Mouse (Mus musculus) gastrocnemius, adult 8-10 months (tissue): ENCODE measurements around the gene Pkd1. TPM values are rescaled to one million over a fixed set of nuclear protein-coding genes. Genes with fewer than 3 reads are reported as not detected.

ENCODE experiments used
- DNase-seq, 2 experiments: peaks; one replicate each; pipeline ENCODE4 v3.0.0; 2022; ENCODE audit warnings: low spot score in 2 of 2
- total RNA-seq, 4 experiments: library from RNA; stranded (reverse); gene quantifications; 2 replicates each; pipeline ENCODE4 v1.2.4; 2022

Gene Pkd1
- total RNA-seq, 4 experiments from 2014 or later, result 14.6 to 20.4 (median 19.0) TPM

DNA sequence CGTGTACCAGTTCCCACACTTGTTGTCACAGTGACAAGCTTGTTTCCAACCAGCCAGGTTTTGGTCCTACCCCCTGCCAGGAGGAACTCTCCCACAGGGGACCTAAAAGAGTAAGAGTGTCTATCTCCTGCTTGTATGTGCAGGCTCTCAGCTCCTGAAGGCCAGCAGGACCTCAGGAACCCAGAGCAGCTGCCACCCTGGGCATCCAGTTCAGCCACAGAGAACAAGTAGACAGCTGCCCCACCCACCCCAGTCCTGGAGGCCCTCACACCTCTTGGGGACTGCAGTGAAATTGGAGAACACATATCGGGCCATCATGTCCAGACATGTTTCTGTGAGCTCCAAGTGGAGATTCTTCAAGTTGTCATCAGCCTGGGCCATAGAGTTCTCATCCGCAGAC lies 54.9 kb downstream of the Pkd1 start:
- no peak for DNase-seq

DNA sequence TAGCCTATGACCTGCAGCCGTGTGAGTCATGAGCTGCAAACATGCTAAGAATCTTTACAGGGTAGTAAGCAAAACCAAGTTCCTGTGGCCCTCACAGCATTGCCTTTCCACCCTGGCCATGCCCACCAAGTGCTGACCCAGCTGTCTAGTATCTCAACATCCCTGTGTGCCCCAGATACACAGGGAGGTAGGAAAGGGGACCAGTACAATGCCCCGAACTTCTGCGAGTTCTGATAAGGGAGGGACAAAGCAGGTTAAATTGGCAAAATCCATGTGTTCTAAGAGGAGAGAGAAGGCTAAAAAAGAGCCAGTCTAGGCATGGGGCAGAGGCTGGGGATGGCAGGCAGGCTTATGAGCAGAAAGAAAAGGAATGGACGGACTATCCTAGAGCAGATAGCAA lies 58.7 kb downstream of the Pkd1 start:
- DNase-seq, result no peak

- no peak for DNase-seq
Measured at GRCm38 (mm10) chr17:24608874-24609273, 59.2 kb downstream of the Pkd1 start.

DNA sequence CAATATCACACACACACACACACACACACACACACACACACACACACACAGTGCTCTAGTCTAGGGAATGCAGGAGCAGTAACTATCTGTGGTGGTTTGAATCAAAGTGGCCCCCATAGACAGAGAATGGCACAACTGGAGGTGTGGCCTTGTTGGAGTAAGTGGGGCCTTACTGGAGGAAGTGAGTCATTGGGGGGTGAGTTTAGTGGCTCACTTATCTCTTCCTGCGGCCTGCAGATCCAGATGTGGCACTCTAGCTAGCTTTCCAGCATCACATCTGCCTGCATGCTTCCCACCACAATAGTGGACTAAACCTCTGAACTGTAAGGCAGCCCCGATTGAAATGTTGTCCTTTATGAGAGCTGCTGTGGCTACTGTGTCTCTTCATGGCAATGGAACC lies 61.1 kb downstream of the Pkd1 start:
- DNase-seq, result no peak

DNA sequence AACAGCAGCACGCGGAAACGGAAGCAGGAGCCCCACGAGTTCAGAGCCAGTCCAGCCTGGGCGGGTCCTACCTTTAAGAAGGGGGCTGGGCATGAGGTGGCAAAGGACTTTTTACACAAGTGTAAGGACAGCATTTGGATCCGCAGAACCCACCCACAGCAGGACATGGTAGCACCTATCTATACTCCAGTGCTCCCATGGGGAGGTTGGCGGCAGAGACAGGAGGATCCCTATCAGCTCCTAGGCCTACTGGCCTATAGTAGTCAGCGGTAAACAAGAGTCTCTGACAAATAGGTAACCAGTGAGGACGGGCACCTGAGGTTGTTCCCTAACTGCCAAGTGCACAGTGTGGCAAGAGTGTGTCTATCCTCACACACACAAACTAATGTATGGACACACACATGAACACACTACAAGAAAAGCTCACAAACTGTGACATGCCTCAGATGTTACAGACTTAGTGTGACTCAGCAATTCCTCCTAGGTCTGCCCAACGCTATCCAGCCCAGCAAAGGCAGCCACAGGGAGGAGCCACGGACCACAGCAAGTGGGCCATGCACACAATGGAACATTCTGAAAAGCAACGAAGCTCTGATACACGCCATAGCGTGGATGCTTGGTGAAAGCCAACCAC lies 68.0 kb downstream of the Pkd1 start:
- DNase-seq, result no peak

DNA sequence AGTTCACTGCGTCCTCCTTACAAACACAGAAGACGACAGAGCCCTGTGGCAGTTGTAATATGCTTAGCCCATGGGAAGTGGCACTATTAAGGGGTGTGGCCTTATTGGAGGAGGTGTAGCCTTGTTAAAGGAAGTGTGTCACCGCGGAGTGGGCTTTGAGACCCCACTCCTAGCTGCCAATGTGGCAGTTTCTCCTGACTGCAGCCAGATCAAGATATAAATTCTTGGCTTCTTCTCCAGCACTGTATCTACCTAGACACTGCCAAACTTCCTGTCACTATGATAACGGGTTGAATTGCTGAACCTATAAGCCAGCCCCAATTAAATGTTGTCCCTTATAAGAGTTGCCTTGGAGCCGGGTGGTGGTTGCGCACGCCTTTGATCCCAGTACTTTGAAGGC lies 75.8 kb downstream of the Pkd1 start:
- DNase-seq, result no peak

DNA sequence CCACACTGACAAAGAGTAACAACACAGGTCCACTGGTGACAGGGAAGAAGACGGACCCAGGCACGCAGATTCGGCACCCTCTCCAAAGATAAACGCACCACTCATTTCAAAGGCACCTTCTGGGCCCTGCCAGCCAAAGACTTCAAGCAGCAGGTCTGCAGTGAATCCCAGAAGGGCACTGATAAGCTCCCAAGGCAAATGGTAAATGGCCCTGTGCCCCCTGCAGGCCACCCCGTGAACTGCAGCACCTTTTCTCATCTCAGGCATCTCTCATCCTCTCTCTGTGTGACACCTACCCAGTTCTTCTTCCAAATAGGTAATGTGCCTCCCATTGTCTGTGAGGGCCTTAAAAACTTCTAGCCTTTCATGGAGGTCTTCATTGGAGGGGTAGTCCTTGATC lies 79.0 kb downstream of the Pkd1 start:
- peak; percentile 67 to 68 for DNase-seq

- no peak for DNase-seq
Measured at GRCm38 (mm10) chr17:24630072-24630471, 80.4 kb downstream of the Pkd1 start.

DNA sequence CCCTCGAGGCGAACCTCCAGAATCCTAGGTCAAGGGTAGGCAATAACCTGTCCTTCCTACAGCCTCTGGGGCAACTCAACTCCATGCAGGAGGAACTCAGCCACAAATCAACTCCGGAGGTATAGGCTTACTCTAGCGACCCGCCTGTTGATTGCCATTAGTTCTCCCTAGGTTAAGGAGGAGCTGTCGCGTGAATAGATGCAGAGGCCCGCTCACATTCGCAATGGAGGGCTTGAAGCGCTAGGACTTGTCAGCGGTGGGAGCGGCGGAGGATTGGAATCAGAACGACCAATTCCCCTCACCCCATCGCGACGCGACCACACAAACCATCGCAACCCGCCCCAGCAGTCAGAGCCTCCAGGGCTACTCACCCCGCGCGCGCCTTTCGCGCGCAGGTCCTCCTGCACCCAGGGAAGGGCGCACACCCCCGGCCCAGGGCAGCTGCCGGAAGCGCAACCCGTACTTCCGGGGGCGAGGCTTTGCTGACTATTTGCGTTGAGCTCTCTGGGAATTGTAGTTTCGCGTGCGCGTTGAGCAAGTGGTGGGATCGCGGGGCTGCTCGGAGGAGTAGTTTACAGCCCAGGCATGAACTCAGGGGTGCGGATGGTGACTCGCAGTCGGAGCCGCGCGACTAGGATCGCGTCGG lies 82.7 kb downstream of the Pkd1 start, which contains the start of the genes Tsc2 and Nthl1:
Tsc2 (minus strand) TSS at position 464 of the 646 bp plus-strand sequence.
Nthl1 (plus strand) TSS at position 514 of the 646 bp plus-strand sequence.
- DNase-seq, result peak; percentile 67 to 72

GRCm38 (mm10) chr17:24632813-24633449 lies 83.3 kb downstream of the Pkd1 start:
- DNase-seq, result peak; percentile 37 to 68

DNA sequence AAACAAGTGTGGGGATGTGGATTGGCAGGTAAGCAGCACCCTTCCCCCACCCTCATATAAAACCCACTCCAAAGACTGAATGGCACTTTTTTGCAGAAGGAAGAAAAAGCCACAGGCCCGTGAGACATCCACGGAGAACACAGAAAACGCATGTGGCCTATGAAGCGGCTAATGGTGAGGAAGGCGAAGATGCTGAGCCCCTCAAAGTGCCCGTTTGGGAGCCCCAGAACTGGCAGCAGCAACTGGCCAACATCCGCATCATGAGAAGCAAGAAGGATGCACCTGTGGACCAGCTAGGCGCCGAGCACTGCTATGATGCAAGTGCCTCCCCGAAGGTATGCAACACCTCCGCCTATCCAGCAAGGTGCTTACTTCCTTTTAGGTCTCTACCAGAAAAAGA lies 84.2 kb downstream of the Pkd1 start:
- DNase-seq, result no peak

- DNase-seq, result no peak
Measured at GRCm38 (mm10) chr17:24635024-24635423, 85.4 kb downstream of the Pkd1 start.

- no peak for DNase-seq
Measured at GRCm38 (mm10) chr17:24635694-24636093, 86.1 kb downstream of the Pkd1 start.

DNA sequence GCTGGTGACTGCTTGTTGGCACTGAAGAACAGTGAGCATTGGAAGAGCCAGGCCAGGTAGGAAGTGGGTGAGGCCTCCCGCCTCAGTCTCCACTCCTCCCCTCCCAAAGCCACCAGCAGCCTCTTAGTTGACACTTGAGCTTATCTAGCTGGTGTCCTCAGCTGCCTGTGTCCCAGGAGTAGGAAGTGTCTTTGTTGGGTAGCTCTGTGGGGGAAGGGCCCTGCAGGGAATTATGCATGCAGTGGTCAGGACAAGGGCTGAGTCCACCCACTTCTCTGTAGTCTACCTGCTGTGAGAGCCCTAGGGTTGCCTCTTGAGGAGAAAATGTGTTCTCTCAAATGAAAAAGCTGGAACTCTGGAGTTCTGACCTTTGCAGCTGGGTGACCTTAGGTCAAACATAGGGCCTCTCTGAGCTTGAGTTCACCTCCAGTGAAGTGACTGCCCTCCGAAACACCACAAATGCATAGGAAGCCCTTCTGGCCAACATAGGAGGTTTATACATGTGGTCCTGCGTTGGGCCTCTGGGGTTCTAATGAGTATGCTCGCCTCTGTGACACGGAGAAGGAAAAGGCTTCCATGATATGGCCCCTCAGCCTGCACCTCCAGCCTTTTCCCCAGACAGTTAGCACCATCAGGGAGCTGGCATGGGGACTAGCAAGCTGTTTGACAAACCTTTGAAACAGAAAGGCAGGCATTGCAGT lies 87.3 kb downstream of the Pkd1 start:
- DNase-seq, result no peak

DNA sequence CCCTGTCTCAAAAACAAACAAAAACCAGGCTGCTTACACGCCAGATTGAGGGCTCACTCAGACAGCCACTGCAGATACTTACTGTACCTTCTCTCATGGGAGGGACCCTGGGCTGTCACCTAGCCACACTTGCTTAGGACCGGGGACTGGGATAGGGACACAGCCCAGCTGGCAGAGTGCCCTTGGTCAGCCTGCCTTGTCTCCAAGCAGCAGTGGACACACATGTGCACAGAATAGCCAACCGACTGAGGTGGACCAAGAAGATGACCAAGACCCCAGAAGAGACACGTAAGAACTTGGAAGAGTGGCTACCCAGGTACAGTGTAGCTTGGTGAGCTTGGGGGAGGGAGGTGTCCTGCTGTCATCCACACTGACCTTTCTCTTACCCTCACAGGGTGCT lies 88.6 kb downstream of the Pkd1 start:
- no peak for DNase-seq

- no peak for DNase-seq
Measured at GRCm38 (mm10) chr17:24638840-24639239, 89.2 kb downstream of the Pkd1 start.

GRCm38 (mm10) chr17:24639571-24639988 lies 89.9 kb downstream of the Pkd1 start:
- no peak for DNase-seq

- DNase-seq, result no peak
Measured at GRCm38 (mm10) chr17:24640119-24640518, 90.5 kb downstream of the Pkd1 start.

- DNase-seq, result no peak
Measured at GRCm38 (mm10) chr17:24640581-24640980, 90.9 kb downstream of the Pkd1 start.

DNA sequence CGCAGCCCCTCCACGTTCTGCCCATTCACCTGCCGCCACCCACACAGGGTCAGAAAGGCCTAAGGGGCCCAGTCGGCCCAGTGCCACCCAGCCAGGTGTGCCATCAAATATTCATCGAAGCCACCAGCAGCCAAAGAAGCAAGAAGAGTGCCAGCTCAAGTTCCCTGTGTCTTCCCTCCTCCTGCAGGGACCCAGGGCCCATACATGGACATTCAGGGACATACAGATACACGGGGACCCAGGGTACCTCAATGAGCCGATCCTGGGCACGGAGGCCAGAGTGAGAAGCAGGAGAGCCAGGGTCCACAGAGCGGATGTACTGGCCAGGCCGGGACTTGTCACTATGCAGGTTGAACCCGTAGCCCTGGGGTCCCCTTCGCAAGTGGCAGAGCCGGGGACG lies 92.3 kb downstream of the Pkd1 start:
- DNase-seq, result no peak

DNA sequence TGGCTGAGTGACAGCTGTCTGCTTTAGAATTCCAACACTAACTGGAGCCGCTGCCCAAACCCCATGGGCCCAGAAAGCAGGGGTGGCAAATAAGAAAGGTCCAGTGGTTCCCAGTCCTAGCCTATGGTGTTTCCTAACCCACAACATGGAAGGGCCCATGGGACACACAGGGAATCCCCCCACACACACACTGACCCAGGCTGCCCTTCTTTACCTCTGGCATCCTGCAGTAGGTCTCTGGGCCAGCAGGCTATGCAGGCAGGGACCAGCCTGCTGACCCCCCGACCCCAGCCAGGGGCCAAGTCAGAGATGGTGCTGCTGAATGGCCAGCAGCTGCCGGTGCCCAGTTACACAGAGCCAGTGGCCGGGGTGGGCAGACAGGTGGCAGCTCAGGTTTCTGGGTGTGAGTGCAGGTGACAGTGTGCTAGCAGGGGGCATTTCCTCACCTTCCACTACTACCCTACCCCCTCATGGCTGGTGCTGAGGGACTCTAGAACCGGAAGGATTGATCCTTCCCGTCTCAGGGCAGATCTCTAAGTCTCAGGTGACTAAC lies 93.2 kb downstream of the Pkd1 start:
- no peak for DNase-seq
